Mouse (Mus musculus): ENCODE results near the gene Ppp1r12b. TPM values are rescaled to one million over a fixed set of nuclear protein-coding genes. Genes with fewer than 3 reads are reported as not detected.

Ppp1r12b gene
- total RNA-seq, 1 experiment: 5.4 TPM

- no peak overlapping the region for H3K27ac ChIP-seq (ENCODE audit: insufficient read depth, low read depth, low read length, poor library complexity, severe bottlenecking)
- H3K4me1 ChIP-seq (ENCODE audit: control insufficient read depth in 2 of 2, insufficient read depth in 2 of 2, low read length in 2 of 2, poor library complexity in 1 of 2): no peaks in the 10 kb centered on the region
- no peaks in the 10 kb centered on the region for H3K9me3 ChIP-seq (ENCODE audit: control insufficient read depth, insufficient read depth, low read depth, low read length)
- H3K4me3 ChIP-seq (ENCODE audit: insufficient read depth in 1 of 2, low read depth in 1 of 2, low read length in 2 of 2, poor library complexity in 1 of 2, severe bottlenecking in 1 of 2): no peak overlapping the region
- TF ChIP-seq ZC3H11A (IDR thresholded peaks at IDR 0.05; ENCODE audit: borderline replicate concordance, low read depth, low read length): no peak
- TF ChIP-seq HCFC1 (IDR thresholded peaks at IDR 0.05; ENCODE audit: borderline replicate concordance, insufficient read depth, low read length): no peak
- no peak for TF ChIP-seq CHD2 (IDR thresholded peaks at IDR 0.05; ENCODE audit: low read depth, low read length)
- TF ChIP-seq MAFK (IDR thresholded peaks at IDR 0.05; ENCODE audit: insufficient read depth, low read depth, low read length): no peak
- no peak for TF ChIP-seq ZNF384 (IDR thresholded peaks at IDR 0.05; ENCODE audit: low read depth, low read length)
- no peak for DNase-seq (ENCODE audit: low read depth, low spot score)
- H3K36me3 ChIP-seq (ENCODE audit: control insufficient read depth, insufficient read depth, low read length, poor library complexity, severe bottlenecking): no peaks in the 10 kb centered on the region
- no peak overlapping the region for H3K9ac ChIP-seq (ENCODE audit: insufficient read depth, low read depth, low read length, poor library complexity, severe bottlenecking)
- in situ Hi-C loops (cut with MboI; ENCODE audit: low sequenced_read_pairs in 2 of 2, unreplicated experiment in 2 of 2): loop anchor here in 1 of 2 experiments (10.0 kb wide), 1 partner anchor 108 kb away; the partner anchor contains the start of gene Lgr6
These were observed 40.7 kb upstream of the Ppp1r12b start for GRCm38 (mm10) chr1:134996471-134996870.

GRCm38 (mm10) chr1:134995954-134996353 is 40.2 kb upstream of the Ppp1r12b start:
- H3K27ac ChIP-seq (ENCODE audit: insufficient read depth, low read depth, low read length, poor library complexity, severe bottlenecking): no peak overlapping the region
- DNase-seq (ENCODE audit: low read depth, low spot score): no peak
- H3K9ac ChIP-seq (ENCODE audit: insufficient read depth, low read depth, low read length, poor library complexity, severe bottlenecking): no peak overlapping the region
- H3K4me1 ChIP-seq (ENCODE audit: control insufficient read depth in 2 of 2, insufficient read depth in 2 of 2, low read length in 2 of 2, poor library complexity in 1 of 2): no peaks in the 10 kb centered on the region
- in situ Hi-C loops (cut with MboI; ENCODE audit: low sequenced_read_pairs in 2 of 2, unreplicated experiment in 2 of 2): loop anchor here in 1 of 2 experiments (10.0 kb wide), 1 partner anchor 109 kb away; the partner anchor contains the start of gene Lgr6
- no peak overlapping the region for H3K4me3 ChIP-seq (ENCODE audit: insufficient read depth in 1 of 2, low read depth in 1 of 2, low read length in 2 of 2, poor library complexity in 1 of 2, severe bottlenecking in 1 of 2)
- no peak for TF ChIP-seq ZNF384 (IDR thresholded peaks at IDR 0.05; ENCODE audit: low read depth, low read length)
- no peak for TF ChIP-seq MAFK (IDR thresholded peaks at IDR 0.05; ENCODE audit: insufficient read depth, low read depth, low read length)
- TF ChIP-seq CHD2 (IDR thresholded peaks at IDR 0.05; ENCODE audit: low read depth, low read length): no peak
- TF ChIP-seq ZC3H11A (IDR thresholded peaks at IDR 0.05; ENCODE audit: borderline replicate concordance, low read depth, low read length): no peak
- no peaks in the 10 kb centered on the region for H3K9me3 ChIP-seq (ENCODE audit: control insufficient read depth, insufficient read depth, low read depth, low read length)
- H3K36me3 ChIP-seq (ENCODE audit: control insufficient read depth, insufficient read depth, low read length, poor library complexity, severe bottlenecking): no peaks in the 10 kb centered on the region

- H3K36me3 ChIP-seq (ENCODE audit: control insufficient read depth, insufficient read depth, low read length, poor library complexity, severe bottlenecking): no peaks in the 10 kb centered on the region
- TF ChIP-seq MAFK (IDR thresholded peaks at IDR 0.05; ENCODE audit: insufficient read depth, low read depth, low read length): no peak
- no peak for TF ChIP-seq ZNF384 (IDR thresholded peaks at IDR 0.05; ENCODE audit: low read depth, low read length)
- no peak for TF ChIP-seq ZC3H11A (IDR thresholded peaks at IDR 0.05; ENCODE audit: borderline replicate concordance, low read depth, low read length)
- no peak for TF ChIP-seq HCFC1 (IDR thresholded peaks at IDR 0.05; ENCODE audit: borderline replicate concordance, insufficient read depth, low read length)
- no peak for TF ChIP-seq CHD2 (IDR thresholded peaks at IDR 0.05; ENCODE audit: low read depth, low read length)
- in situ Hi-C loops (cut with MboI; ENCODE audit: low sequenced_read_pairs in 2 of 2, unreplicated experiment in 2 of 2): loop anchor here in 1 of 2 experiments (10.0 kb wide), 1 partner anchor 109 kb away; the partner anchor contains the start of gene Lgr6
- no peak overlapping the region for H3K4me3 ChIP-seq (ENCODE audit: insufficient read depth in 1 of 2, low read depth in 1 of 2, low read length in 2 of 2, poor library complexity in 1 of 2, severe bottlenecking in 1 of 2)
- no peaks in the 10 kb centered on the region for H3K9me3 ChIP-seq (ENCODE audit: control insufficient read depth, insufficient read depth, low read depth, low read length)
- H3K27ac ChIP-seq (ENCODE audit: insufficient read depth, low read depth, low read length, poor library complexity, severe bottlenecking): no peak overlapping the region
- no peak overlapping the region for H3K9ac ChIP-seq (ENCODE audit: insufficient read depth, low read depth, low read length, poor library complexity, severe bottlenecking)
- no peaks in the 10 kb centered on the region for H3K4me1 ChIP-seq (ENCODE audit: control insufficient read depth in 2 of 2, insufficient read depth in 2 of 2, low read length in 2 of 2, poor library complexity in 1 of 2)
- no peak for DNase-seq (ENCODE audit: low read depth, low spot score)
These were observed 39.7 kb upstream of the Ppp1r12b start for GRCm38 (mm10) chr1:134995437-134995836.

- TF ChIP-seq CHD2 (IDR thresholded peaks at IDR 0.05; ENCODE audit: low read depth, low read length): no peak
- no peak for TF ChIP-seq MAFK (IDR thresholded peaks at IDR 0.05; ENCODE audit: insufficient read depth, low read depth, low read length)
- TF ChIP-seq ZC3H11A (IDR thresholded peaks at IDR 0.05; ENCODE audit: borderline replicate concordance, low read depth, low read length): no peak
- TF ChIP-seq ZNF384 (IDR thresholded peaks at IDR 0.05; ENCODE audit: low read depth, low read length): no peak
- DNase-seq (ENCODE audit: low read depth, low spot score): no peak
- no peak overlapping the region for H3K9ac ChIP-seq (ENCODE audit: insufficient read depth, low read depth, low read length, poor library complexity, severe bottlenecking)
- H3K9me3 ChIP-seq (ENCODE audit: control insufficient read depth, insufficient read depth, low read depth, low read length): no peaks in the 10 kb centered on the region
- H3K4me3 ChIP-seq (ENCODE audit: insufficient read depth in 1 of 2, low read depth in 1 of 2, low read length in 2 of 2, poor library complexity in 1 of 2, severe bottlenecking in 1 of 2): no peak overlapping the region
- H3K27ac ChIP-seq (ENCODE audit: insufficient read depth, low read depth, low read length, poor library complexity, severe bottlenecking): no peak overlapping the region
- in situ Hi-C loops (cut with MboI; ENCODE audit: low sequenced_read_pairs in 2 of 2, unreplicated experiment in 2 of 2): loop anchor here in 1 of 2 experiments (10.0 kb wide), 1 partner anchor 110 kb away; the partner anchor contains the start of gene Lgr6
- H3K36me3 ChIP-seq (ENCODE audit: control insufficient read depth, insufficient read depth, low read length, poor library complexity, severe bottlenecking): no peaks in the 10 kb centered on the region
- no peaks in the 10 kb centered on the region for H3K4me1 ChIP-seq (ENCODE audit: control insufficient read depth in 2 of 2, insufficient read depth in 2 of 2, low read length in 2 of 2, poor library complexity in 1 of 2)
These were observed 39.0 kb upstream of the Ppp1r12b start for GRCm38 (mm10) chr1:134994739-134995138.

Measured in ES-E14 (cell line).